Mouse (Mus musculus): ENCODE data around the gene Ubr1.

DNA sequence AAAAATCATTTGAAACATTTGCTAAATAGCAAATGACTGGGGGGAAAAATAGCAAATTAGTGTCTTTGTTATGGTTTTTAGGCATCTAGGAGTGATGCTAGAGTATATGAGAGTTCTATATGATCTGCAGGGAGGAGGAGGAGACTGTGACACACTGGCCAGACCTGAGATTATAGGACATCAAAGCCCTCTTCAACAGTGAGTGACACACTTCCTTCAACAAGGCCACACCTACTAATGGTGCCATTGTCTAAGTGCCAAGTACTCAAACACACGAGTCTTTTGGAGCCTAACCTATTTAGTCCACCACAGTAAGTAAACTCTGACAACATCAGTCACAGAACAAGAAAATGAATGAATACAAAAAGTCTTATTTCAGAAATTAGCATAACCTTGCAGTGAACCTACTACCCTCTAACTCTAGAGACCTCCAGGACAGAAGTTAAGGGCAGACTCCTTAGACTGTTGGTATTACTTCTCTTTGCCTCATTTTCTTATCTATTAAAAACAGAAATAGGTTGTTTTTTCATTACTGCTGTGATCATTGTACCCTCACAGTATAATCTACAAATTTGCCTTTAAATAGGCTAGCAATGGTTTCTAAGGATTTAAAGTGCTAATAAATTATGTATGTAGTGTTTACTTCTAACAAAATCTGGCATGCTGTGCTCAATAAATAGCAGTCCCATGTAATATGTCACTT, 143.4 kb downstream of the Ubr1 start:
- TF ChIP-seq POLR2A (IDR thresholded peaks at IDR 0.05; ENCODE audit: borderline replicate concordance, insufficient read depth, low read length) (no peak), CTCF (IDR thresholded peaks at IDR 0.05; ENCODE audit: borderline replicate concordance, insufficient read depth, low read depth, low read length) (no peak)
